Mouse (Mus musculus): ENCODE results near the gene Tbk1.

DNA sequence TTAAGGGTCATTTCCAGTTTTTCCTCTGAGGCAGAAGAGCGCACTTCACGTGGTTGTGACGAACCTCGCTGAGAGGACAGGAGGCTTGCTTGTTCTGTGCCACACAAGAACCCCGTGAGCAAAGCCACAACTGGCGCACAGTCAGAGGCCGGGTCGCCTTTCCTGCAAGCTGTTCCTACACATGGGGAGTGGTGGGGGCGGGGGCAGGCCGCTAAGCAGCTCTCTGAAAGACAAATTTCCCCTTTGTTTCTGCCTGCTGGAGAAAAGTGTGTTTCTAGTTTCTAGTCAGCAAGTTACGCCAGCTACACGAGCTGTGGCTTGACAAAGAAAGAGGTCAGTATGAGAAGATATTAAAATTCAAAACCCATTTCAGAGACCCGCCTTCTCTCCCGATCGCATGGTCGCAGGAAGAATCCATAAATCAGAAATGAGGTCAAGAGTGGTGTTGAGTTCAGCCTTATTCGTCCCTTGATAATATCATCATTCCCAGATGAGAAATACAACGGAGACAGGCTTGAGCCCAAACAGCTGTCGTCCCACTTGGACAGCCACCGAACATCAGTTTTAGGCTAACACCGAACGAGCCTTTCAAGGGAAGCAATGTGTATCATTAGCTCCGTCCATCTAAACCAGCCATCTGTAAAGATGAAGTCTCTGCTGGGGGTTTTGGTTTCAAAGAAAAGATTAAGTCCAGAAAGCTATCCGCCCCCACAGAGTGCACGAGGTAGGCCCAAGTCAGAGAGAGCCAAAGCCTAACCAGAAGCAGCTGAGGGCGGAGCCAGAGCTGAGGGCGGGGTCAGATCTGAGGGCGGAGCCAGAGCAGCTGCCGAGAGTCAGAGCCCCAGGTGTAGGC, 79.6 kb downstream of the Tbk1 start:
- TF ChIP-seq CTCF (conservative IDR thresholded peaks at IDR 0.05 in 1 of 2, IDR thresholded peaks at IDR 0.05 in 1 of 2; ENCODE audit: low read depth in 2 of 2, low read length in 2 of 2) = no peak
- no peak for TF ChIP-seq POLR2AphosphoS2 (IDR thresholded peaks at IDR 0.05; ENCODE audit: low read depth, low read length)

Measured in CH12.LX (cell line).